Mouse (Mus musculus) spleen, embryonic (tissue): ENCODE results near the gene Ccz1.

Experiments
- CTCF ChIA-PET: fragments of 350-600 bp; sonication (Branson Sonifier 250); formaldehyde crosslinking; loops from one replicate; lab custom pipeline; 2022; lab: Charles Lee

Gene Ccz1

GRCm38 (mm10) chr5:143948361-143948760 is 66.3 kb downstream of the Ccz1 start:
- CTCF ChIA-PET: no interaction called here

GRCm38 (mm10) chr5:143943231-143944125 is 71.2 kb downstream of the Ccz1 start:
- CTCF ChIA-PET: no interaction called here

GRCm38 (mm10) chr5:143941588-143941987 is 73.1 kb downstream of the Ccz1 start:
- CTCF ChIA-PET: no interaction called here
